19 mouse cellular contexts compared by ENCODE assay signal in the genomic region with DNA sequence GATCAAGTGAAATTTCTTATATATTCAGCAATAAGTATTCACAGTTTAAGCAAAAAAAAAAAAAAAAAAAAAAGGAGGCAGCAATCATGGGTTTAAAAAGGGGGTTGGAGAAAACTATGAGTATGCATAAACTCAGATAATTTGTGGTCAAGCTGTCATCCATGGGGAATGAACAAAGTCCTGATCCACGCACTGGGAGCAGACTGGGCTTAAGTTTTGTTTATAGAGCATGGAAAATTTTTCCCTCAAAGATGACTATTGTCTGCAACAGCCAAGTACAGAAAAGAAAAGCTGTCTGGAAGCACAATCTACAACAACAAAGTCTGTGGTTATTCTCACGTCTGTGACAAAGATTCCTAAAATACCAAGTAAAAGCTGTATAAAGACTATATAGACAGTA. TPM values are rescaled to one million over a fixed set of nuclear protein-coding genes. Genes with fewer than 3 reads are reported as not detected.
A peak's percentile ranks its signal among the peaks of the same experiment; 100 is the strongest.
DNase-seq lines count a peak whose midpoint lies in the region; ATAC-seq lines count a peak whose summit lies in the region.
"Had no signal": no experiment of that assay in that cellular context is flagged by ENCODE, and none has a peak within 500 bp of the region (broad histone marks: within the 10 kb centered on the region; RNA-seq: fewer than 3 reads in every experiment).

No protein-coding gene starts in this region.

- H3K36me3 ChIP-seq in embryonic facial prominence, embryonic 14.5 days (ENCODE audit: control insufficient read depth, insufficient read depth, low read length), result no peaks in the 10 kb centered on the region
- no peaks in the 10 kb centered on the region for H3K36me3 ChIP-seq in embryonic facial prominence, embryonic 10.5 days (replicated peaks)
- H3K36me3 ChIP-seq: embryonic facial prominence, embryonic 13.5 days; forebrain, embryonic 10.5 days; forebrain, embryonic 12.5 days had no signal

- H3K27ac ChIP-seq in embryonic facial prominence, embryonic 14.5 days (replicated peaks; ENCODE audit: low read depth, low read length), result no peak overlapping the region
- no peak overlapping the region for H3K27ac ChIP-seq in embryonic facial prominence, embryonic 10.5 days (replicated peaks)
- H3K27ac ChIP-seq: embryonic facial prominence, embryonic 13.5 days; forebrain, embryonic 10.5 days; forebrain, embryonic 12.5 days had no signal

- no peak overlapping the region for H3K9ac ChIP-seq in embryonic facial prominence, embryonic 14.5 days (ENCODE audit: low read depth, low read length)
- H3K9ac ChIP-seq: embryonic facial prominence, embryonic 13.5 days; forebrain, embryonic 12.5 days had no signal

- 46% methylated on average over 2 of the region's 2 CpGs for WGBS in embryonic facial prominence, embryonic 14.5 days
- 85% methylated on average over 2 of the region's 2 CpGs for WGBS in embryonic facial prominence, embryonic 10.5 days

- no peaks in the 10 kb centered on the region for H3K9me3 ChIP-seq in embryonic facial prominence, embryonic 14.5 days (ENCODE audit: control insufficient read depth, low read length)
- no peaks in the 10 kb centered on the region for H3K9me3 ChIP-seq in embryonic facial prominence, embryonic 10.5 days
- H3K9me3 ChIP-seq: embryonic facial prominence, embryonic 13.5 days; forebrain, embryonic 10.5 days; forebrain, embryonic 12.5 days had no signal

- H3K27me3 ChIP-seq in embryonic facial prominence, embryonic 14.5 days (replicated peaks; ENCODE audit: control insufficient read depth, insufficient read depth, low read length), result no peaks in the 10 kb centered on the region
- H3K27me3 ChIP-seq in embryonic facial prominence, embryonic 10.5 days (replicated peaks; ENCODE audit: low read depth, poor library complexity, severe bottlenecking), result no peaks in the 10 kb centered on the region
- H3K27me3 ChIP-seq: embryonic facial prominence, embryonic 13.5 days; forebrain, embryonic 12.5 days had no signal

- no peaks in the 10 kb centered on the region for H3K4me1 ChIP-seq in embryonic facial prominence, embryonic 14.5 days (ENCODE audit: control insufficient read depth, insufficient read depth, low read length)
- H3K4me1 ChIP-seq in embryonic facial prominence, embryonic 10.5 days, result no peaks in the 10 kb centered on the region
- H3K4me1 ChIP-seq: embryonic facial prominence, embryonic 13.5 days; forebrain, embryonic 10.5 days; forebrain, embryonic 12.5 days had no signal

- DNase-seq in embryonic facial prominence, embryonic 14.5 days (ENCODE audit: low spot score), result peak; percentile 8
- DNase-seq in embryonic facial prominence, embryonic 10.5 days (ENCODE audit: low spot score), result no peak
- peak; percentile 75 for DNase-seq in Muller cell, postnatal 12 days (ENCODE audit: inconsistent ontology term)
- peak; percentile 28 for DNase-seq in fibroblast of lung, adult 2 months (ENCODE audit: low read depth)
- no peak for DNase-seq in kidney, postnatal 25 days
- no peak for DNase-seq in B cell, adult 2 months
- DNase-seq: adrenal gland, adult 2 months; adrenal gland, postnatal 10 days; adrenal gland, postnatal 25 days; cerebellum, adult 11-12 months; cerebellum, adult 2 months; cerebellum, adult 9-10 months; cerebellum, postnatal 10 days; cerebellum, postnatal 25 days had no signal

- H3K4me2 ChIP-seq in embryonic facial prominence, embryonic 14.5 days (ENCODE audit: low read depth, low read length), result no peak overlapping the region
- H3K4me2 ChIP-seq: embryonic facial prominence, embryonic 13.5 days; forebrain, embryonic 12.5 days had no signal

- no peak for ATAC-seq in embryonic facial prominence, embryonic 14.5 days (ENCODE audit: low read depth)
- ATAC-seq: forebrain, embryonic 14.5 days; forebrain, embryonic 16.5 days had no signal

- H3K4me3 ChIP-seq in embryonic facial prominence, embryonic 14.5 days (ENCODE audit: low read depth, low read length), result no peak overlapping the region
- no peak overlapping the region for H3K4me3 ChIP-seq in embryonic facial prominence, embryonic 10.5 days
- H3K4me3 ChIP-seq: embryonic facial prominence, embryonic 13.5 days; forebrain, embryonic 10.5 days; forebrain, embryonic 12.5 days had no signal

RNA-seq across cellular contexts. Expression of a gene that starts 9.3 kb away (rescaled TPM):
- 42.0 and 50.3 TPM in 2 replicates for polyA plus RNA-seq in embryonic facial prominence, embryonic 14.5 days (2014; fragmentation: Nextera tagmentation; extraction: Ambion mirVana)
- 40.9 and 43.0 TPM in 2 replicates for polyA plus RNA-seq in embryonic facial prominence, embryonic 10.5 days (2016; fragmentation: Nextera tagmentation; extraction: Ambion mirVana)

RNA-seq across cellular contexts. Expression of a gene that starts 40.2 kb away (rescaled TPM):
- polyA plus RNA-seq in embryonic facial prominence, embryonic 14.5 days (2014; fragmentation: Nextera tagmentation; extraction: Ambion mirVana), result 58.7 and 65.7 TPM in 2 replicates
- polyA plus RNA-seq in embryonic facial prominence, embryonic 10.5 days (2016; fragmentation: Nextera tagmentation; extraction: Ambion mirVana), result 65.1 and 69.9 TPM in 2 replicates

Comparison
In these comparisons a context has a peak if more than half of its experiments do, and no peak if none do; other contexts are left out.
1. DNase-seq: peak in embryonic facial prominence, embryonic 14.5 days (single experiment), Muller cell, postnatal 12 days (single experiment) and fibroblast of lung, adult 2 months (single experiment); none in embryonic facial prominence, embryonic 10.5 days (single experiment), kidney, postnatal 25 days (0 of 2) and B cell, adult 2 months (0 of 2).